Mouse (Mus musculus) erythroblast, adult 5-6 weeks (primary cell): Measurements from ENCODE around the gene Spata1. TPM values are rescaled to one million over a fixed set of nuclear protein-coding genes. Genes with fewer than 3 reads are reported as not detected.

Source experiments
- ATAC-seq: replicated peaks from 2 replicates; pipeline ENCODE4 v1.8.0; 2016; ENCODE audit warnings: moderate number of reproducible peaks, mild to moderate bottlenecking, moderate TSS enrichment, inconsistent platforms; ENCODE audit not compliant: poor library complexity, low FRiP score, severe bottlenecking
- total RNA-seq, 2 experiments: library from RNA; stranded (forward) in 1 of 2; stranded (reverse) in 1 of 2; fragments of 150-400 nt in 1 of 2; fragments of 200-764, 138-1000 nt in 1 of 2; gene quantifications; 2 replicates each; pipeline versions ENCODE4 v1.2.3 to v1.2.4; 2015 to 2017; ENCODE audit warnings: low replicate concordance in 2 of 2

The Spata1 gene
- total RNA-seq (2015; ENCODE audit: low replicate concordance) (1.3 and 14.4 TPM in 2 replicates), total RNA-seq (2017; ENCODE audit: low replicate concordance) (0.26 and 2.2 TPM in 2 replicates)

DNA sequence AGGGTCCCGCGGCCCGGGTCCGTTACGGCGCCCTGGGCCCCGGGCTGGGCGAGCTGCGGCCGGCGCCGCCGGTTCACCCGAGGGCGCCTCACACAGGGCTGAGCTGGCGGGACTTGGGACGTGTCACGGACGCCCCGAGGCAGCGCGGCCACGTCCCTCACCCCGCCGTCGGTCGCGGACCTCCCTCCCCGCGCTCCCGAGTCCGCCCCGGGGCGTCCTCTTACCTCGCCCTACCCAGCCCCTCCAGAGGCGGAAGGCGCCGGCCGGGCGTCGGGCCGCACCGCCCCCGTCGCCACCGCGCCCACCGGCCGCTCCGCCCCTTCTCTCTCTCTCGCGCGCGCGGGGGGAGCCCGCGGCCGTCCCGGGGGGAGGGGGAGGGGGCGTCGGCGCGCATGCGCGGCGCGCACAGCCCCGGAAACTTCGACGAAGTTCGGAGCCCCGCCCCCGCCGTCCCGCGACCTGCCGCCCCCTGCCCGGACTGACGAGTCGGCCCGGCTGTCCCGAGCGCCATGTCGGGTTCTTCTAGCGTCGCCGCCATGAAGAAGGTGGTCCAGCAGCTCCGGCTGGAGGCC, at the start of gene Spata1, which contains the start of gene Gng5:
Spata1 (minus strand) TSS at position 323 of the 572 bp plus-strand sequence.
Gng5 (plus strand) TSS at position 377 of the 572 bp plus-strand sequence.
- ATAC-seq: peak; percentile 88

GRCm38 (mm10) chr3:146543632-146544031, 44.1 kb upstream of the Spata1 start:
- no peak for ATAC-seq

DNA sequence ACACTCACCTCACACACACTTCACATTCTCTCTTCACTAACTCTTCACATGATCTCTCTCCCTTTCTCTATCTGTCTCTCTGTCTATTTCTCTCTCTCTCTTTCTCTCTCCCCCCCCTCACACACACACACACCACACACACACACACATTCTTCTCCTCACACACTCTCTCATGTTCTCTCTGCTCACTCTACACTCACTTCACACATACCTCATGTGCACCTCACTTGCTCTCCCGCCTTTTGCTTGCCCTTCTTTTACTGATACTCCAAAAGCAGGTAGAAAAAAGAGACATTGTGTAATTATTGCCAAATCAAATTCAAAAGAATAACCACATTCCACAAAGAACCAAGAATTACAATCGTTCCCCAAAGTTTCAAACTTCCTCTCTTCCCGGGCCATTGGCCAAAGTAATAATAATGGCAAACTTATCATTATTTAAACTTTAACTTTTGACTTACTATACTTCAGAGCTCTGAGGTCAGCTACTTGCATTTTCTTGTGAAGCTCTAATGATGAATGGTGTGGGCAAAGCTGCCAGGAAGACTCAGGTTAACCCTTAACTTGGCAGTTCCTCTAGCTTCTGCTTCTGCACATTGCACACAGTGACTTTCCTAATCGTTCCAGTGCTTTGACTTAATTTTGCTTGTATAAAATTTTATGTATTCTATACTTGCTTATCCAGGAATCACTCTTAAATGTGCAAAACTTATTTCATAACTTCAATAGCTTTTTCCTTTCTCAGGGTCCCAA, 41.1 kb upstream of the Spata1 start:
- ATAC-seq: no peak

- no peak for ATAC-seq
Measured at GRCm38 (mm10) chr3:146534986-146535385, 35.4 kb upstream of the Spata1 start.

GRCm38 (mm10) chr3:146528335-146528734, 28.8 kb upstream of the Spata1 start:
- no peak for ATAC-seq

DNA sequence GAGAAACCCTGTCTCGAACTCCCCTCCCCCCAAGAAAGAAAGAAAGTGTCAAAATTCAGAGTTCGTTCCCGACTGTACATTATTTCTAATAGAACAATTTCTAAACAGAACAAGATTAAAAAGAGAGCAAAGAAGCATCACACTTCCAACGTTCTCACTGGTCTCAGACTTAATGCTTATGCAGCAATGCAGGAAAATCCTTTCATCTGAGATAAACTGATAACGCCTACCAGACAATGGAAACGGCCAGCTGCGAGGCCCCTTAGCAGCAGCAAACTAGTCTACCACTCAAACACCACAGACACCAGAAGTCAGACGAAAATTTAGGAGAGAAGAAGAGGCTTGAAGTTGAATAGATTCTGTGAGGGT, 22.1 kb upstream of the Spata1 start:
- ATAC-seq: no peak; the same call in 1 of the 2 replicates

DNA sequence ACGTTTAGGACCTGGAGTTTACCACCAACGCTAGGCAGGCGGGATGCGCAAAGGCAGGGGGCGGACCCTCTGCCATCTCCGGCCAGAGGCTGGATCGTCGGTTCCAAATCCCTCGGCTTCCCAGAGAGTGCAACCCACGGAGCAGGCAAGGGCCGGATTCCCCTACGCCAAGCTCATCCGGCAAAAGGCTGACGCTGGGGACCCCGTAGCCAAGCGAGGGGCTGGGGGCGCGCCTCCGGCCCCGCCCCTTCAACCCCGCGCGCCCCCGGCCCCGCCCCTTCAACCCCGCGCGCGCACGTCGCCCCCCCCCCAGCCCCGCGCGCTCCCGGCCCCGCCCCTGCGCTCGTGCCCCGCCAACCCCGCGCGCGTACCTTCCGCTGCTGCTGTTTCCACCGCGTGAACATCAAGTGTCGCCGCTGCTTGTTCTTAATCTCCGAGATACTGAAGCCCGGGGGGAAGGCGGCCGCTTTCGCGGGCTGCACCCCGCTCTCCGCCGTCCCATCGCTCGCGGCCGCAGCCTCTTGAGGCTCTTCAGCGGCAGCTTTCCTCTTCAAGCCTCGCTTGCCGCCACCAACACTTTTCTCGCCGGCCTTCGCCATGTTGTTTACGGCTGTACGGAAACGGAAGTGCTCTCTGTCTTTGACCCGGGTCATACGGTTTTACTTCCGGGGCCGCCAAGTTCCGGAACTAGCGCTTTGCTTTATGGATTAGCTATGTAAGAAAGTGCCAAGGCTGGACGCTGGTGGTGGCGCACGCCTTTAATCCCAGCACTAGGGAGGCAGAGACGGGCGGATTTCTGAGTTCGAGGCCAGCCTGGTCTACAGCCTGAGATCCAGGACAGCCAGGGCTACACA, 21.5 kb upstream of the Spata1 start, which contains the start of gene Rpf1:
Rpf1 (minus strand) TSS at position 632 of the 854 bp plus-strand sequence.
- ATAC-seq: peak; percentile 99

DNA sequence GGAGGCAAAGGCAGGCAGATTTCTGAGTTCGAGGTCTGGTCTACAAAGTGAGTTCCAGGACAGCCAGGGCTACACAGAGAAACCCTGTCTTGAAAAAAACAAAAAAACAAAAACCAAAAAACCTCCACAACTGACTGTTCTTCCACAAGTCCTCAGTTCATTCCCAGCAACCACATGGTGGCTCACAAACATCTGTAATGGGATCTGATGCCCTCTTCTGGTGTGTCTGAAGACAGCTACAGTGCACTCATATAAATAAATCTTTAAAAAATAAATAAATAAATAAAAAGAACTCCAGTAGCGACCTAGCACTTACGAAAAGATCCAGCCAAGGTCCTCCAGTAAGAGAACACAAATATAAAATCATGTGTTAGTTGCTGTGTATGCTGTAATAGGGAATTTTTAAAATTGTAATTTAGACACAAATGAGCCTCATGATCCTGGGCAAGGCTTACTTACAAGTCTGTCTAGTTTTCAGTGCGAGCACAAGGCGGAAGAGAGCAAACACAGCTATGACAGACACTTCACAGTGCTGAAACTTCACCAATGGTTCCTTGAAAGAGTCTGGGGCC, 20.8 kb upstream of the Spata1 start:
- no peak for ATAC-seq

DNA sequence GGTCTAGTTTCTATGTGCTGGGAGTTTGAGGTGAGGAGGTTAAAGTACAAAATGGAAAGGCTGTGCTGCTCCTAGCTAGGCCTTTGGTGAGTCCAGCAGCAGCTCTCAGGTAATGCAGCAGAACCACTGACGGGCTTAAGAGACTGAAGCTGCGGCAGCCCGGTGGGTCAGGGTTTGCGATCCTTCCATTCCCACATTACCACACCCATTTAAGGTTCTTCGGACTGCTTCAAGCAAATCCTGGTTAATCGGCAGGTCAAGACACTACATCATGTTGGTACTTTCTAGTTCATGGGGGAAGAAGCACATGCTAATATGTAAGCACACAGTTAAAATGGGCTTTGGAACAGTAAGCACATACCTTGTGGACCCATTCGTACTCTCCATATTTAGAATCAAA, 7.2 kb upstream of the Spata1 start:
- no peak for ATAC-seq

DNA sequence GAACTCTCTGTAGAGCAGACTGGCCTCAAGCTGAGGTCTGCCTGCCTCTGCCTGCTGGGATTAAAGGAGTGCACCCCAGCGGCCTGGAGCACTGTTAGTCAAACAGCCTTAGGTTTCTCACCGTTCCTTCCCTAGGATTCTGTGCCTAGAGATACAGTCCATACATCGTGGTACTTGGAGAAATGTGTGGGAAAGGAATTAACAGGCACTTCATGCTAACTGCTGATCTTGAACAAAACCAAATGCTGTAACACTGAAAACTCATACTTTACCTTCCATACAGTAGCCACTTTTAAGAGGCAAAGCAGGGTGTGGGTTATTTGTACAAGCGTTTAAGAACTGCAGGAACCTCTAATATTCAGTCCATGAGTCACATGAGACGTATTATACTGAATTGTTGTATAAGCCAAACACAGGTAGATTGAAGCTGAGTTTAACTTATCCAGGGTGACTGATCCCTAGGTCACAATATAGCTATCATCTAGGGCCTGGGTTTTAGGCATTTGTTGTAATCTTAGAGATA, 2.1 kb upstream of the Spata1 start:
- no peak for ATAC-seq

DNA sequence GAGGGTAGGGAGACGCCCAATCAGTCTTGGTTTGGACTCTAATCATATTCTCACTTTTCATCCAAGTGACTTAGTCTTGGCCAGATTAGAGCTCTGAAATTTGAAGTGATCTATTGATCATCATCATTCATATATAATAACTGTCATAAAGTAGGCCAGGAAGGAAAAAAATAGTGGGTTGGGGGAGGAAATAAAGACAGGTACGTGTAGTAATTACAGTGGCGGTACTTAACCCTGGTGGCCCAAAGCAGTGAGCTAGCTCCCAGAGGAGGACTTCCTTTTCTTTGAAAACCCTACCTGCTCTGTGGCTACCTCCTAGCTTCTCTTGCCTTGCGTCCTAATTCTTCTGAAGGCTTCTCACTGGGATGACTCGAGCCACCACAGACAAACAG, 1.3 kb upstream of the Spata1 start:
- ATAC-seq: peak; percentile 49

GRCm38 (mm10) chr3:146500003-146500809, 653 bp upstream of the Spata1 start:
- peak; percentile 38 for ATAC-seq

GRCm38 (mm10) chr3:146498989-146499388, 564 bp downstream of the Spata1 start:
- peak; percentile 34; the same call in 1 of the 2 replicates for ATAC-seq

GRCm38 (mm10) chr3:146494941-146495340, 4.6 kb downstream of the Spata1 start:
- ATAC-seq: no peak

- ATAC-seq: peak; percentile 60; the same call in 1 of the 2 replicates
Measured at GRCm38 (mm10) chr3:146486464-146486863, 13.1 kb downstream of the Spata1 start.

DNA sequence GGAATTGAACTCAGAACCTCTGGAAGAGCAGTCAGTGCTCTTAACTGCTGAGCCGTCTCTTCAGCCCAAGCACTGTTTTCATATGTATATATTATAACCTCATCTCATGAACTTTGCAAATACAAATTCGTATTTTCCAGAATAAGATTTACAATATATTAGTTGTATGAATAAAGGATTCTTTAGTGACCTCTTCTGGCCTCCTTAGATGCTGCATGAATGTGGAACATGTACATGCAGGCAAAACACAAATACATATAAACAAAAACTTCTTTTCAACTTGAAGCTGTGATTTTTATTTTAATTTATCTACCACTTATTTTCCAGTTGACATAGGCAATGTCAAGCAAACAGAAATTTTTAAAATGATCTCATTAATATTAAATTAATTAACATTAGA, 17.5 kb downstream of the Spata1 start:
- ATAC-seq: no peak

GRCm38 (mm10) chr3:146474428-146474827, 25.1 kb downstream of the Spata1 start:
- no peak for ATAC-seq

- no peak for ATAC-seq
Measured at GRCm38 (mm10) chr3:146473741-146474140, 25.8 kb downstream of the Spata1 start.

DNA sequence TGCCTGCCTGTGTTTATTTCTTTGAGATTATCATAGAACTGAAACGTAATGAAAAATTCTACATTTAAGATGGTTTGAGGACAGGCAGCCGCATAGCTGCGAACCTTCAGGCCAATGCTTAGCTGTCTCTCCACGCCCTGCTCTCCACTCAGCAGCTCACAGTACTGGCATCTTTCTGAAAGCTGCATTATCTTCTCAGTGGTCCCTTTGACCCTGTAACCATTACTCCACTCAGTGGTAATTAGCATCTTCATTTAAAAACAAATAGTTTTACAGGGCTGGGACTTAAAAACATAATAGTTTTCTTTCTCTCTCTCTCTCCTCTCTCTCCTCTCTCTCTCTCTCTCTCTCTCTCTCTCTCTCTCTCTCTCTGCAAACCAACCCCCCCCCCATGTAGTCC, 26.9 kb downstream of the Spata1 start:
- no peak for ATAC-seq
